Mouse (Mus musculus) cerebellum, postnatal 10 days (tissue): ENCODE measurements around the gene Dazap2.
"Not testable (repeated sequence)": the region's sequence is repeated elsewhere in the genome, so short reads cannot be mapped to it uniquely, and the experiment has no call there.

Experiments used
- DNase-seq, 2 experiments: peaks; one replicate each; pipeline ENCODE4 v3.0.0; 2021; ENCODE audit warnings: mixed read lengths in 2 of 2

Dazap2 gene

DNA sequence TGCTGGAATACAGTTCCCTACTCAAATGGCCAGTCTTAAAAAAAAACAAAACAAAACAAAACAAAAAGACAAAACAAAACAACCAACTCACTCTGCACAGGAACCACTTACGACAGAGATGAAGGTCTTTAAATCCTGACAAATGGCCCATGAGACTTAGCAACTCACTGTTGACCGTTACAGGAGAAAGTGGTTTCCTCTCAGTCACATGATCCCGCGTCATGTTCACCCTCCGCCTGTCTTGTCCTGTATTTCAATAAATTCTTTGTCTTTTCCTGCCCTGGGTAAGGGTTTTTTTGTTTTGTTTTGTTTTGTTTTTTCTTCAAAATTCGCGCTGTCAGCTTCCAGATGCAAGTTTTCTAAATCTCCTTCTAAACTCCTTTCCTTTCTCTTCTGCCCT is 3.2 kb upstream of the Dazap2 start:
- DNase-seq, result no peak

DNA sequence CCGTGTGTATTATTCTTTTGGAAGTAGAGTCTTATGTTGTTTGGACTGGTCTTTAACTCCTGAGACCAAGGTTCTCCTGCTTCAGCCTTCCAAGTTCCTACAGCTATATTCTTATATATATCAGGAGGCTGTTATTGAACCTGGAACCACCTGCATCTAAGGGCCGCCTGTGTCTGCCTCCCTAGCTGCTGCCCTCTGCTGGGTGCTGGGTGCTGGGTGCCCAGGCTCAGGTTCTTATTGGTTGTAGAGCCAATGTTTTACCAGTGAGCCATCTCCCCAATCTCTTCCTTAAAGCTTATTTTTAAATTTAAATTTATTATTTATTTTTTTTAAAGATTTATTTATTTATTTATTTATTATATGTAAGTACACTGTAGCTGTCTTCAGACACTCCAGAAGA is 2.7 kb upstream of the Dazap2 start:
- peak; percentile 45 to 54 for DNase-seq

DNA sequence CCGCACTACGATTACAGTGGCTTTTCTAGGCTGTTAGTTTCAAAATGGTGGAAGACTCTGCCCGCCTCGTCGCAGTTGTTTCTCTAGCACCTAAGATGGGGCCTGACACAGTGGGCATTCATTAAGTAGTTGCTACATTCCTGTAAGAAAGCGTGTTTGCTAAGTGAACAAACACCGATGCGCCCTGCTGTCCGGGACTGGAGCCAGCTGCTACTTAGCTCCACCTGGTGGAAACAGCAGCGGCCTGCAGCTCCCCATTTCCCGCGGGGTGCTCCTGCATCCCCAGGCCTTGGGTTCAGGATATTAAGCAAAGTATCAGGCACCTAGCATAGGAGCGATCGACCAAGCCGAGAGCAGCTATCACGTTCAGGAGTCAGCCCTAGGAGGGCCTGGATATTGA is 1.6 kb upstream of the Dazap2 start:
- peak; percentile 88 to 92 for DNase-seq

DNA sequence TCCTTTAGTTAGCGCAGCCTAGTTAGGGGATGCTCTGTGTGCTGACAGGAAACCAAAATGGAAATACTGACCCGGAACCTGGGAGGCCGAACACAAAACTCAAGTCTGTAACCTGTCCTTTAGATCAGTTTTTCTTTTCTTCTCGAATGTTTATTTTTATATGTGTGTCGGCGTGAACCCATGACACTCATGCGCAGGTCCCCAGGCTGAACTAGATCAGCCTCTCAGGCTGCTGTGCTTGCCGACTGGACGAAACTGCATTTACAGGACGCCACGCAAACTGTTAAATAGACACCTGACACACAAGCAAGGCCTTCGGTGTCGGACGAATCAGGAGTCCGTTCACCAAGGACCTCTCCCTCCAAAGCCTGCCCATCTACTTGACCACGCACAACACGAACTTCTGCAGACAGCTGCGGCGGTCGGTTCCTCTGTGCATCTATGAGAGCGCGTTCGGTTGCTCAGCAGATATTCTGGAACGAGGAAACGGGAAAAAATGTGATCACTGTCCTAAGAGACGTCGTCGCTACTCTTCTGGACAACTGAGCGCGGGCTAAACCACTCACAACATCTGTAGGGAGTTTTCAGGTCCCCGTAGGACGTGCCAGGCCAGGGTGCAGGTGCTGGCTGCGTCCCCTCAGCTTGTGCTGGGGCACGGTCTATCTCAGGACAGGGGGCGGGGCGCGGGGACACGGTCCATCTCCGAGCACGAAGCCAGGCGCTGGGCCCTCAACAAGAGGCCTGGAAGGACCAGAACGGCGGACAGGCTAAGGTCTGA is 742 bp upstream of the Dazap2 start:
- no peak for DNase-seq

DNA sequence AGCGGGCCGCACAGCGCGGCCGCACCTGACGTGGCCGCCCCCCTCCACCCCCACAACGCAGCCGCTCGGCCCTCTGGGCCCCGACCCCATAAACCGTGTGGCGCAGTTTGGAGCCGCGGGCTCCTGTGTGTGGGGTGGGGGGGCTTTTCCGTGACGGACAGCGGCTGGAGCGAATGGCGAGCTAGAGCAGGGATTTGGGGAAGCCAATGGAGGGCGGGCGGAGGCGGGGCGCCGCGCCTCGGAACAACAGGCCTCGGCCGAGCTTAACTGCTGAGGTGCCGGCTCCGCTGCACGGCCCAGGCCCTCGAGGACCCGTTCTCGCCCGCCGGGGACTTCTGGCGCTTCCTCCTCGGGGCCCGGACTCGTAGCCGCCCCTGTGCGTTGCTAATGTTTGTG is 674 bp downstream of the Dazap2 start:
- peak; percentile 98 to 99 for DNase-seq

DNA sequence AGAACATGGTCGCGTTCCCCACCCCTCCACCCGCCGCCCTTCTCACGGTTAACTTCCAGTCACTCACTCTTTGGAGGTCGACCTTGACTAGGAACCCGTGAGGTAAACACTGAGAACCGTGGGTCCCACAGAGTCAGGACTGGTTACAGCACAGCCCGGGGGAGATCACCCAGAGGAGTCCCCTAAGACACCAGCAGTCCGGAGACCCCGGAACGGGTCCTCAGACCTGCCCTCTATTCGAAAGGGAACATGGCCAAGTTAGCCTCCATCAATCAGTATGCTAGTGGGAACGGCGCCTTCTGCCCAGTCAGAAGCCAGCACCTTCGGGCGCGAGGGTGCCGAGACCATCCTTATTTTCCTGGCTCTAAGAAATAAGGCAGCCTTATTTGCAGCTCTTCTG is 1.1 kb downstream of the Dazap2 start:
- peak in 1 of 2 experiments; percentile 74 for DNase-seq

DNA sequence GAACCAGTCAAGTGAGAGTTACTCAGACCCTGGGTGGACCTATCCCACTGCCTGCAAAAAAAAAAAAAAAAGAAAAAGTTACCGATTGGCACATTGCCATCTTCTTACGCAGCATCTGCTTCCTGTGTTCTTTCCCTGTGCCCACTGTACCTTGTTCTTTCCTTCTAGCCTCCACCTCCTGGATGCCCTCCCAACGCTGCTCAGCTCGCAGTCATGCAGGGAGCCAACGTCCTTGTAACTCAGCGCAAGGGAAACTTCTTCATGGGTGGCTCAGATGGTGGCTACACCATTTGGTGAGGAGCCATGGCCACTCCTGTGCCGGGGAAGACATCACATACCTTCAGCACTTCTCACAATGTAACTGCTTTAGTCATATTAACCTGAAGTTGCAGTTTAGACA is 4.1 kb downstream of the Dazap2 start:
- no peak for DNase-seq

DNA sequence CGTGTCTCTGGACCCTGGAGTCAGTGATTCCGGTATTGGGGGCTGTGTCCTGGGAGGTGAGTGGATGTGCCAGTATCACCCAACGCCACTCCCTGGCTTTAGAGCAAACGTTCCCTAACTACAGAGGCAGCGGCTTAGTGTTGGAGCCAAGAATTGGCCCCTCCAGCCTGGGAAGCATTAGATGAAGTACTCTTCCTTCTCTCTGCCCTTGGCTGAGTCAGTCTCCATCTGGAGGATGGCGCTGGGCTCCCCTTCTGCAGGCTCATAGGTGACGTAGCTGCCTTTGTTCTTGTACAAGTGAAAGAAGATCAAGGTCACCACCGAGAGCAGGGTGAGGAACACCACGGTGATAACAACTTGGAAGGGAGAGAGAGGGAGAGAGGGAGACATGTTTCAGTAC is 6.5 kb downstream of the Dazap2 start:
- not testable (repeated sequence) for DNase-seq

DNA sequence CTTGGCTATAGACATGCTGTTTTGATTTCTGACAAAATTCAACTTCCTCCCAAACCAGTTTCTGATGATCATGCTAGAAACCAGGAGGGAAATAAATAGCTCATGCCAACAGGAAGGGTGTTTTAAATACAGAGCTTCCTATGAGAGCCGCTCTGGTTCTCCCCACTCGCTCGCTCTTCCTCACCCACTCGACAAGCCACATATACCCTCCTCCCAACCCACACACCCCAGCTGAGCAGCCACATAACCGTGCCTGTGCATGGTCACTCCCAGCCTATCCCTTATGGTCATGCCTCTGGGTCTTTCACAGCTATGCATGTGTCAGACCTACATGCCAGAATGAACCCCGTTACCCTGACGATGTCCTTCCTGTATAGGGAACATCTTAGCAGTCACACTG is 7.0 kb downstream of the Dazap2 start:
- no peak for DNase-seq

DNA sequence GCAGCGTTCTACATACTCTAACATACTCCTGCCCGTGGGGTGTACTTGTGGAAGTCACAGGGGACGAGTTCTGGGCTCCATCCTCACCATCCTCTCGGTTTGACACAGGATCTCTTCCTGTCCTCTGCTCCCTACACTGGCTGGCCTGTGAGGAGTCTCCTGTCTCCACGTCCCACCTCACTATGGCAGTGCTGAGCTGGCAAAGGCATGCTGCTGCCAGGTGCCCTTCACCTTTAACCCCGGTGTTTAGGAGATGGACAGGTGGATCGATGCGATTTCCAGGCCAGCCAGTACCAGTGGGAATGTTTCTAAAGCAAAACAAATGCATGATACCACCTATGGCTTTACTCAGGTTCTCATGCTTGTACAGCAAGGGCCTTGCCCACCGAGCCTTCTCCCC is 8.6 kb downstream of the Dazap2 start:
- DNase-seq, result no peak

DNA sequence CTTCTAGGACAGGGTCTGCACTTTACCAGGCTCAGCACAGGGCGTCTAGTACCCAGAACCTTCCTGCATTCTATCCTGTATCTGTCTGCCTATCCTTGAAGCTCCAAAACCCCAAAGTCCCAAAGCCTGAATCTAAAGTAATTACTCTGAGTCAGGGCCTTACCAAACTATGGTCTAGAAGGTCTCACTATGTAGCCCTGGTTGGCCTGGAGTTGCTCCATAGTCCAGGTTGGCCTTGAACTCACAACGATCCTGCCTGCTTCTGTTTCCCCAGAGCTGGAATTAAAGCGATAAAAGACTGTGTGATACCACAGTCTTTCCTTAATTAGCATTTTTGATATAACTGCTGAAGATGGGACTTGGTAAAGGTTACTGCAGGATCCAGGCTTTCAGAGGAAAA is 9.3 kb downstream of the Dazap2 start:
- DNase-seq, result no peak

DNA sequence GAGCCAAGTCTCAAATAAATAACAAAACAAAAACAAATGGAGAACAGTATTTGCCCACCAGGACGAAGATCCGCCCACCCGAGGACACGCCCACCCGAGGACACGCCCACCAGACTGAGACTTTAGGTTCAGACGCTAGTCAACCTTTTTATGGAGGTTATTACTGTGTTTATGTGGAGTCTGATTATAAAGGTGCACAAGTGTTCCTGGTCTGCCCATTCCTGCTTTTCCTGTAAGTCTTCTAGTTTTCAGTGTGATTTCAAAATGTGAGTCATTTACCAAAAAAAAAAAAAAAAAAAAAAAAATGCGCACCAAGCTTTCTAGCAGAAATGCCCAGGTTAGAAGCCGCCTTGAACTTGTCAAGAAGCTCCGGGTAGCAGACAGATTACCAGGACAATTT is 12.1 kb downstream of the Dazap2 start:
- DNase-seq, result no peak

DNA sequence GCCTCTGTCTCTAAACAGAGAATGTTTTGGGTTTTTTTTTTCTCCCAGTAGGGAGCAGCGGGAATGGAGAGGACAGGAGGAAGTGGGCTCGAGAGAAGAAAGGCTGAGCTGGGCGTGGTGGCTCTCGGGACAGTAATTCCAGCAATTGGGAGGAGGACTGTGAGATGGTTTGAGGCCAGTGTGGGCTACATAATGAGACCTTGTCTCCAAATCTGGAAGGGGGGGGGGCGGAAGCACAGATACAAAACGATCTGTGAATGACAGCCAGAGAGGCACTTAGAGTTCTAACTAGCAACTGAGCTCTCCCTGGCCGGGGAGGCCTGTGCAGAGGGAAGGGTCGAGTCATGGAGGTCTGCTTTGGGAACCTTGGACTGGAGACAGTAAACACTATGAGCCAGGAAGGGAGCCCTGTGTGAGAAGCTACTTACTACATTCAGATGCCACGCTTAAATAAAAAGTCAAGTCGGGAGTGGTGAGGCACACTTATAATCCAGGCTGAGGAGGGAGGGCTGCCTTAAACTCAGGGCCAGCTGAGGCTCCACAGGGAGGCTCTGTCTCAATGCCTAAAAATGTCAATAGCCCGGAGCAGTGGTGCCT is 12.7 kb downstream of the Dazap2 start:
- no peak for DNase-seq

DNA sequence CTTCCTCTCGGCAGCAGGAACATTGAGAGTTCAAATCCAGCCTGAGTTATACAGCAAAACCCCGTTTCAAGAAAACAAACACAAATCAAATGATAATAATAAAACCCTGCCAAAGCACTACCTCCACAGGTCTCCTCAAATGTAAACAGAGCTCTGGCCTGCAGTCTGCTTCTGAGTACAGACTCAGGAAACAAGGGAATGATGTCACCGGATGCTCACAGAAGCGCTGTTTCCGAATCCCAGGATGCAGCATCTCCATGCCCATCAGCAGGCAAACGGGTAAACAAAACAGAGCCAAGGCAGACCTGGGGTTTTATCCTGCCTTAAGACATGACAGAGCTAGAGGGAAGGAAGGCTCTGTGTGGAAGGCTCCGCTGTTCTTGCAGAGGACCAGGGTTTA is 13.6 kb downstream of the Dazap2 start:
- no peak for DNase-seq

DNA sequence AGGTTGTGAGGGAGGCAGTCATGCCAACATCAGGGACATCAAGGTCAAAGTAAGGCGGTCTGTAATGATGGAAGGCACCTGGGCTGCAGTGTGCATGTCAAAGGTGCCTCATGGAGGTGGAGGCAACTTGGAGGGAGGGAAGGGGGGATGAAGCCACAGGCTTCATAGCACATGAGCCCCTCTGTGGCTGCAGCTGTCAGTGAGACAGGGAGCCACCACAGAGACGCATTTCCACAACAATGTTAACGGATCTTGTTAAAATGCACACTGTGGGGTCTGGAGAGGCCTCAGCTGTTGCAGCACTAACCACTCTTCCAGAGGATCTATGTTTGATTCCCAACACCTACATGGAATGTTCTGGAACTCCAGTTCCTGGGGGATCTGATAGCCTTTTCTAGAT is 15.0 kb downstream of the Dazap2 start:
- DNase-seq, result no peak

DNA sequence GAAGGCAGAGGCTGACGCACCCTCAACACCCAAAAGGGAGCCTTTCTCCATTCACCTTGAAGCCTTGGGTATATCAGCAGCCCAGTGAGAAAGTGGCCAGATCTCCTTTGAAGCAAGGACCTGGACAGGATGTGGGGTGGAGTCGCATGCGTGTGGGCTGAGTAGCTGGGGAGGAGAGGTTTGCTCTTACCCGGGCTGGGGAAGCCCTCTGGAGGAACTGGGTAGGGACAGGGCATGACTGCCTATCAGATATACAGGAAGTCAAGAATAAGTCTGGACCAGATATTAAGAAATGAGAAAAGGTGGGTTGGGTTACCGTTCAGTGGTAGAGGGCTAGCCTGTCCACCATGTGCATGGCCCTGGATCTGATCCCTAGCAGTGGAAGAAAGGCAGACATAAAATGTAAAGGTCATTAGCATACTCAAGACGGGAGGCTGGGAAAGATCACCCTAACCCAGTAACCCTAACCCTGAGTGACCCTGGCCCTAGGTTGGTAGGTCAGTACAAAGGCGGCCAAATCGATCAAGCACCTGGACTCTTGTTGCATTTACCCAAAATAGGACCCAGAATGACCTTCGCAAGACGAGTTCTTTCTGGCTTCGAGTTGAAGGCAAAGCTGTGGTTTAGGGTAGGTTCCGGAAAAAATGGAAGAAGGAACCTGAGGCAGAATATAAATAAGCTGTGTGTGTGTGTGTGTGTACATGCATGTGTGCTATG is 16.5 kb downstream of the Dazap2 start:
- no peak for DNase-seq

DNA sequence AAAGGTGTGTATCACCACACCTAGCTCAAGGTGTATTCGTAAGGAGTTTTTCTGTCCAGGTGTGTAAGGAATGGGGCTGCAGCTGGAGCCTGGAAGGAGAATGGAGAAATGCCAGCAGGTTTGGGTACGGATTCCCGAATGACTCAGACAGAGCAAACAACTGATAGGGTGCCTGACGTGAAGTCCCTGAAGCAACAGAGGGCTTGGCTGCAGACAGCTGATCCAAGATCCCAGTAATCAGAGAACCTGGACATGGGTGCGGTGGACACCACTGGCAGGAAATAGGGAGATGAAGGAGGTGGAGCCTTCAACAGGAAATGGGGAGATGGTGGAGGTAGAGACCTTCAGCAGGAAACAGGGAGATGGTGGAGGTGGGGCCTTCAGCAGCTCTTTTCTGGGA is 17.2 kb downstream of the Dazap2 start:
- DNase-seq, result no peak

DNA sequence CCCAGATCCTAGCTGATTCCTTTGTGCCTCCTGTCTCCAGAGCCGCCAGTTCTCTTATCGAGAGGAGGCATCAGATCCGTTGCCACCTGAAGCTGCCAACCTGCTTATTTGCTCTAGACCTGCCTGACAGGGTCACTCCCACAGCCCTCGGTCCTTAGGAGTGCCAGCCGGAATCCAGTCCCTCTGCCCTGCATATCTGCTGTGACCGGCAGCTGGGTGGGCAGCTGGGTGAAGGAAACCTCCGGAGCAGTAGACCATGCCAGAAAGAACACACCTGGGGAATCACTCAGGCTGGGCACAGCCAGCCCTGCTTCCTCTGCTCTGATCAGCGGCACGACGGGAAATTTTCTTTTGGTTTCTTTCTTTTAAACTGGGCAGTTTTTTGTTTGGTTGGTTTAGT is 18.2 kb downstream of the Dazap2 start:
- no peak for DNase-seq

DNA sequence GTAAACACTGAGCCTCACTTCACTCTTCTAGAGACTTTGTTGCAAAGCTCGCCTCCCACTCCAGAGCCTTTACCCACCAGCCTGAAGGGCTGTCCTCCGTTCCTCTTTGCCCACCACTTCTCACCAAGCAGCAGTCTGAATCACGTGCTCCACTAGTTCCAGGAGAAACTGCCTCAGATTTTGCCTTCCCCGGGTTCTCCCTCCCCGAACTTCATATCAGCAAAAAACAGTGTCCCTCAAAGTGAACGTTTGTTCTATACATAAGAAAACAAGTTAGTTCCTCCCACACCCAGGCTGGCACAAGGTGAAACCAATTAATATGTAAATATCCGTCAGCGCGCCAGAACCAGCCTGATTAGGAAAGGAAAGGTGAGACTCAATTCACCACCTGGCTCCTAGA is 20.1 kb downstream of the Dazap2 start:
- DNase-seq, result no peak

DNA sequence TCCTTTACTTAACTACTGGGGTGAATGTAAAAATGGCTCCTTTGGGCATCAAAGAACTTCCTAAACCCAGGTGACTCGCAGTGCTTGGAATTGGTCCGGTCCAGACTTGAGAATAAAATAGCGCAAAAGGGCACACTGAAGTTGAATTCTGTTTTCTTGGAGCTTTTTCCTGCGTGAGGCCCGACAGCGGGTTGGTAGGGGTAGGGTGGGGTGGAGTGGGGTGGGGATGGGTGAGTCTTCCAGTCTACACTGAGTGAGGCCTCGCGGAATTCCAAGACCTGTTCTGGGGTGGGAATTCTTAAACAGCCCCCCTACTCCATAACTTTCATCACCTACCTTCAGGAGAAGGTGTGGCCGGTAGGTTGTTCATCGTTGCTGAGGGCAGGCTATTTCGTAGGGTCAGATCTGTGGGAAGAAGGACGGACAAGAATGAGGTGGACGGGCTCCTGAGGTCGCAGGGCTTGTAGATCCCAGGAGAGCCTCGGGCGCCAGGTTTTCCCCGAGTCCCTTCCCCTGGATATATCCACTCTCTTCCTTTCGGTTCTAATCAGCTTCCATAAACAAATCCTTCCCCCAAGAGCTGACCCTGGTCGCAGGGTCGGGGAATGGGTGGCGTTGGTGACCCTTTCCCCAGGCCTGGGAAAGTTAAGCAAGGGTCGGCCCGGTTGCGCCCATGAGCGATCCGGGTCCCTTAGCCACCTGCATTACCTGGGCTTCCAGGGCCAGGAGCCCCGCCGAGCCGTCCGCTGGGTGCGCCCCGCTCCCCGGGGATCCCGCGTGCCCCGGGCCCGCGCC is 20.9 kb downstream of the Dazap2 start:
- DNase-seq, result no peak

DNA sequence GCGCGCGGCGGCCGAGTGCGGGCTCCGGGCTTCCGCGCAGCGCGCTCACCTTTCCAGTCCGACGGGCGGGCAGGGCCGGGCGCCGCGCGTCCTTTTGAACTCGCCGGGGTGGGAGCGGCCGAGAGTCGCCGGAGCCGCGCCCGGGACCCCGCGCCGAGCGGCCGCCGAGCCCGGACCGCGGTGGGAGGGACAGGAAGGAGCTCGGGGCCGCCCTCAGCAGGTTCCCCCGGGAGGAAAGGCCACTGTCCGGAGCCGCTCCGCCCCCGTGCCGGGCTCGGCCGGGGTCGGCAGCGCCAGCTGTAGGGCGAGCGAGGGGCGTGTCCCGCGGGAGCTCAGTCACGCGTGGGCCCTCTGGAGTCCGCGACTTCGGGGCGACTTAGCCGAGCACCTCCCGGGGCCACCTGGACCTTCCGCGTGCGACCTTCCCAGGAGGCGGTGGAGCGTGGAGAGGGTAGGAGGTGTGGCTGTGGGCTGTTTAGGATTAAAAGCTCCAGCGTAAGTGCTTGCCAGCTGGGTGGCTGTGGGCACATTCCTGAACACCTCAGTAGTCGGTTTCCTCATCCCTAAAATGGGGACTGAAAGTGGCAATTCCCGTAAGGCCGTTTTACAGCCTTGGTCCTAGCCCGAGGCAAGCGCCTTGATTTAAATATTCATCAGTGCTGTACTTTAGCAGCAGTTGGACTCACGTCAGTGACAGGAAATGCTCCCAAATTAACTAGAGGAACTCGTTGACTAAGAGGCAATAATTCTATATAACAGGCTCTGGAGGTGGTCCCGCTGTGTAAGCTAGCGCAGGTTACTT is 21.8 kb downstream of the Dazap2 start, which contains the start of gene Smagp:
Gene Smagp (minus strand): TSS at position 241 of the 802 bp plus-strand sequence.
- DNase-seq, result no peak

DNA sequence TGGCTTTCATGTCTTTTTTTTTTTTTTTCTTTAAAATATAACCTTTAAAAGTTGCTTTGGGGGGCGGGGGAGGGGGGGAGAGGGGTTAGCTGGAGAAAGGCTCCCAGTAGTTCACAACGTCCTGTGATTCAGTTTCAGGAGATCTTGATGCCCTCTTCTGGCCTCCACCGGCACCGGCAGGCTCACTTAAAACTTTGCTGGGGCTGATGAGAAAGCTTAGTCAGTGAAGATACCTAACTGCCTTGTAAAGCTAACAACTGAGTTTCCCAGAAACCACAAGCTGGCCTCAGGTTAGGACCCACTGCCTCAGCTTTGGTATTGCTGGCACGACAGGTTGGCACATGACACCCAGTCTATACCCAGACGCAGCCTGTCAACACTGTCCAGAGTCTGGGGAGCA is 22.5 kb downstream of the Dazap2 start:
- DNase-seq, result peak; percentile 37 to 38
